Mouse (Mus musculus) E14TG2a.4 (cell line): ENCODE data around the gene Krt2.

ENCODE experiments used
- H3K27me3 ChIP-seq: 2 replicates; pipeline ENCODE4 v1.6.1; 2014; ENCODE audit warnings: low read length, control low read depth; ENCODE audit not compliant: insufficient read depth
- H3K36me3 ChIP-seq: 2 replicates; pipeline ENCODE4 v1.6.1; 2014; ENCODE audit warnings: low read length, control low read depth; ENCODE audit not compliant: insufficient read depth
- H3K4me1 ChIP-seq: replicated peaks from 2 replicates; pipeline ENCODE4 v1.6.1; 2014; ENCODE audit warnings: low read depth, low read length, control low read depth
- H3K4me3 ChIP-seq: replicated peaks from 2 replicates; pipeline ENCODE4 v1.5.1; 2014; ENCODE audit warnings: mild to moderate bottlenecking, low read length
- H3K9me3 ChIP-seq: 2 replicates; pipeline ENCODE4 v1.6.1; 2014; ENCODE audit warnings: low read length, control low read depth
- CTCF ChIP-seq: conservative IDR thresholded peaks from 2 replicates; pipeline ENCODE4 v1.5.1; 2014; ENCODE audit warnings: low read length
- NANOG ChIP-seq: IDR thresholded peaks from 2 replicates; pipeline ENCODE4 v1.6.1; 2014; ENCODE audit warnings: borderline replicate concordance, low read length, mixed read lengths
- POU5F1 ChIP-seq: IDR thresholded peaks from 2 replicates; pipeline ENCODE4 v1.6.1; 2014; ENCODE audit warnings: low read length, borderline replicate concordance

The Krt2 gene

GRCm38 (mm10) chr15:101802296-101802835 is 15.6 kb downstream of the Krt2 start, which contains the start of gene Krt73:
Krt73 (minus strand) TSS chr15:101802346.
- Histone ChIP-seq H3K4me3 (no peak within 1 kb of the TSS), H3K36me3 (no peaks in the 10 kb centered on the region), H3K4me1 (no peaks in the 10 kb centered on the region), H3K9me3 (no peaks in the 10 kb centered on the region), H3K27me3 (peaks cover 39% of the 10 kb centered on the region)
- TF ChIP-seq POU5F1 (no peak), NANOG (no peak), CTCF (no peak)

- TF ChIP-seq NANOG (no peak), POU5F1 (no peak), CTCF (no peak)
- H3K4me1 ChIP-seq = peaks cover 3% of the 10 kb centered on the region; the same call in 1 of the 2 replicates
- H3K4me3 ChIP-seq = no peak overlapping the region
- H3K36me3 ChIP-seq = no peaks in the 10 kb centered on the region
- H3K27me3 ChIP-seq = peaks cover 48% of the 10 kb centered on the region
- peaks cover 6% of the 10 kb centered on the region; the same call in 1 of the 2 replicates for H3K9me3 ChIP-seq
Measured at GRCm38 (mm10) chr15:101790867-101791266, 27.1 kb downstream of the Krt2 start.

GRCm38 (mm10) chr15:101786360-101786759 is 31.6 kb downstream of the Krt2 start, which contains the start of gene Krt72:
Krt72 (minus strand) TSS chr15:101786460.
- Histone ChIP-seq H3K4me1 (peaks cover 3% of the 10 kb centered on the region; the same call in 1 of the 2 replicates), H3K36me3 (no peaks in the 10 kb centered on the region), H3K9me3 (no peaks in the 10 kb centered on the region), H3K4me3 (peak within 1 kb of the TSS; percentile 69), H3K27me3 (peaks cover 43% of the 10 kb centered on the region)
- TF ChIP-seq POU5F1 (no peak), NANOG (no peak), CTCF (no peak)

GRCm38 (mm10) chr15:101773420-101773819 is 44.5 kb downstream of the Krt2 start:
- Histone ChIP-seq H3K4me1 (peaks cover 9% of the 10 kb centered on the region), H3K9me3 (peaks cover 9% of the 10 kb centered on the region; the same call in 1 of the 2 replicates), H3K27me3 (peaks cover 11% of the 10 kb centered on the region), H3K4me3 (no peak overlapping the region), H3K36me3 (no peaks in the 10 kb centered on the region)
- TF ChIP-seq NANOG (no peak), CTCF (no peak), POU5F1 (no peak)

GRCm38 (mm10) chr15:101772711-101773081 is 45.3 kb downstream of the Krt2 start:
- H3K27me3 ChIP-seq = peaks cover 11% of the 10 kb centered on the region
- 0 out of 2 replicates have a peak, but pooled peaks cover 5% of the 10 kb centered on the region for H3K9me3 ChIP-seq
- peaks cover 9% of the 10 kb centered on the region for H3K4me1 ChIP-seq
- H3K36me3 ChIP-seq = no peaks in the 10 kb centered on the region
- TF ChIP-seq CTCF (peak; percentile 78), POU5F1 (no peak)
- no peak overlapping the region for H3K4me3 ChIP-seq

- peaks cover 11% of the 10 kb centered on the region for H3K27me3 ChIP-seq
- no peaks in the 10 kb centered on the region for H3K36me3 ChIP-seq
- H3K4me1 ChIP-seq = peaks cover 9% of the 10 kb centered on the region
- H3K9me3 ChIP-seq = 0 out of 2 replicates have a peak, but pooled peaks cover 5% of the 10 kb centered on the region
- H3K4me3 ChIP-seq = no peak overlapping the region
- TF ChIP-seq CTCF (no peak), POU5F1 (no peak), NANOG (no peak)
Measured at GRCm38 (mm10) chr15:101772080-101772710, 45.8 kb downstream of the Krt2 start.

GRCm38 (mm10) chr15:101770226-101770625 is 47.7 kb downstream of the Krt2 start:
- TF ChIP-seq NANOG (no peak), CTCF (no peak)
- H3K27me3 ChIP-seq = peaks cover 11% of the 10 kb centered on the region
- H3K36me3 ChIP-seq = no peaks in the 10 kb centered on the region
- peaks cover 9% of the 10 kb centered on the region; the same call in 1 of the 2 replicates for H3K9me3 ChIP-seq
- peaks cover 9% of the 10 kb centered on the region for H3K4me1 ChIP-seq
- H3K4me3 ChIP-seq = no peak overlapping the region
